8 mouse cellular contexts compared by ENCODE assay signal in genomic region chr19:34550534-34551223, GRCm38 (mm10). TPM values are rescaled to one million over a fixed set of nuclear protein-coding genes. Genes with fewer than 3 reads are reported as not detected.
A peak's percentile ranks its signal among the peaks of the same experiment; 100 is the strongest.
DNase-seq lines count a peak whose midpoint lies in the region; ATAC-seq lines count a peak whose summit lies in the region.

TSS of gene Ifit2 (plus strand) at chr19:34550694.

- no peaks in the 10 kb centered on the region; the same call in 1 of the 2 replicates for H3K4me1 ChIP-seq in embryonic facial prominence, embryonic 11.5 days (ENCODE audit: control insufficient read depth, insufficient read depth, low read length)
- peaks cover 14% of the 10 kb centered on the region for H3K4me1 ChIP-seq in limb, embryonic 12.5 days (replicated peaks)
- 0 out of 2 replicates have a peak, but pooled peaks cover 3% of the 10 kb centered on the region for H3K4me1 ChIP-seq in midbrain, embryonic 14.5 days (ENCODE audit: control insufficient read depth, insufficient read depth, low read length)

- H3K4me2 ChIP-seq in embryonic facial prominence, embryonic 11.5 days (ENCODE audit: low read depth, low read length): peak within 1 kb of the TSS; percentile 51
- peak within 1 kb of the TSS; percentile 57 for H3K4me2 ChIP-seq in limb, embryonic 12.5 days
- peak within 1 kb of the TSS; percentile 60 for H3K4me2 ChIP-seq in midbrain, embryonic 14.5 days (ENCODE audit: low read length)

- no peaks in the 10 kb centered on the region for H3K27me3 ChIP-seq in embryonic facial prominence, embryonic 11.5 days (ENCODE audit: control insufficient read depth, insufficient read depth, low read length)
- H3K27me3 ChIP-seq in limb, embryonic 12.5 days: peaks cover 2% of the 10 kb centered on the region; the same call in 1 of the 2 replicates
- H3K27me3 ChIP-seq in midbrain, embryonic 14.5 days (ENCODE audit: control insufficient read depth, insufficient read depth, low read length): no peaks in the 10 kb centered on the region

- under 1% methylated on average over 22 of the region's 22 CpGs for WGBS in embryonic facial prominence, embryonic 11.5 days
- WGBS in limb, embryonic 12.5 days: 2% methylated on average over 22 of the region's 22 CpGs
- WGBS in midbrain, embryonic 14.5 days: 1% methylated on average over 22 of the region's 22 CpGs

- no peaks in the 10 kb centered on the region for H3K9me3 ChIP-seq in embryonic facial prominence, embryonic 11.5 days (replicated peaks; ENCODE audit: control insufficient read depth, low read length)
- no peaks in the 10 kb centered on the region for H3K9me3 ChIP-seq in limb, embryonic 12.5 days
- H3K9me3 ChIP-seq in midbrain, embryonic 14.5 days (ENCODE audit: control insufficient read depth, low read length): no peaks in the 10 kb centered on the region

- DNase-seq in 3T3-L1 (ENCODE audit: low read depth, low spot score): peak; percentile 97
- peak; percentile 82 for DNase-seq in adrenal gland, postnatal 14 days
- DNase-seq in embryonic facial prominence, embryonic 11.5 days (ENCODE audit: low spot score): peak; percentile 85
- peak; percentile 98 for DNase-seq in heart, adult 11 months
- peak; percentile 75 for DNase-seq in kidney, adult 18-20 months
- DNase-seq in midbrain, embryonic 14.5 days: peak; percentile 89
- peak; percentile 62 for DNase-seq in spleen, adult 12 weeks (ENCODE audit: low spot score)

- no peak within 1 kb of the TSS for H3K27ac ChIP-seq in embryonic facial prominence, embryonic 11.5 days (replicated peaks; ENCODE audit: low read depth, low read length)
- H3K27ac ChIP-seq in limb, embryonic 12.5 days: peak within 1 kb of the TSS; percentile 64; the same call in 1 of the 2 replicates
- peak within 1 kb of the TSS; percentile 46 for H3K27ac ChIP-seq in midbrain, embryonic 14.5 days (replicated peaks; ENCODE audit: low read depth, low read length)

- peak within 1 kb of the TSS; percentile 49 for H3K9ac ChIP-seq in embryonic facial prominence, embryonic 11.5 days (replicated peaks; ENCODE audit: low read length)
- peak within 1 kb of the TSS; percentile 42 for H3K9ac ChIP-seq in limb, embryonic 12.5 days (replicated peaks)
- H3K9ac ChIP-seq in midbrain, embryonic 14.5 days (replicated peaks; ENCODE audit: low read length): no peak within 1 kb of the TSS; the same call in 1 of the 2 replicates

- H3K4me3 ChIP-seq in embryonic facial prominence, embryonic 11.5 days (ENCODE audit: low read depth, low read length): peak within 1 kb of the TSS; percentile 50
- peak within 1 kb of the TSS; percentile 46 for H3K4me3 ChIP-seq in limb, embryonic 12.5 days (replicated peaks)
- peak within 1 kb of the TSS; percentile 42 for H3K4me3 ChIP-seq in midbrain, embryonic 14.5 days (replicated peaks; ENCODE audit: low read depth, low read length)

- ATAC-seq in embryonic facial prominence, embryonic 11.5 days (replicated peaks; ENCODE audit: insufficient number of reproducible peaks, low FRiP score, low TSS enrichment, low read depth): peak; percentile 93
- peak; percentile 90 for ATAC-seq in limb, embryonic 12.5 days (ENCODE audit: insufficient number of reproducible peaks, insufficient read depth, low FRiP score, low TSS enrichment, low read depth)
- ATAC-seq in midbrain, embryonic 14.5 days (ENCODE audit: low FRiP score, low TSS enrichment): peak; percentile 89

- no peaks in the 10 kb centered on the region for H3K36me3 ChIP-seq in embryonic facial prominence, embryonic 11.5 days (replicated peaks; ENCODE audit: control insufficient read depth, insufficient read depth, low read depth, low read length)
- no peaks in the 10 kb centered on the region for H3K36me3 ChIP-seq in limb, embryonic 12.5 days
- H3K36me3 ChIP-seq in midbrain, embryonic 14.5 days (ENCODE audit: control insufficient read depth, insufficient read depth, low read length): no peaks in the 10 kb centered on the region

RNA-seq across cellular contexts. Expression of gene Ifit2, which starts in this region (rescaled TPM):
- 3.4 and 4.4 TPM in 2 replicates for total RNA-seq in adrenal gland, postnatal 14 days (2021)
- 12.2 and 12.5 TPM in 2 replicates for polyA plus RNA-seq in embryonic facial prominence, embryonic 11.5 days (2014; fragmentation: Nextera tagmentation; extraction: Ambion mirVana)
- polyA plus RNA-seq in limb, embryonic 12.5 days (2016; fragmentation: Nextera tagmentation; extraction: Ambion mirVana): 9.0 and 10.3 TPM in 2 replicates
- 3.1 and 7.9 TPM in 2 replicates for polyA plus RNA-seq in midbrain, embryonic 14.5 days (2014; fragmentation: Nextera tagmentation; extraction: Ambion mirVana)
